Mouse (Mus musculus): ENCODE results near the gene Pde11a. TPM values are rescaled to one million over a fixed set of nuclear protein-coding genes. Genes with fewer than 3 reads are reported as not detected.

Gene Pde11a
- 0.12 TPM in 1 of 2 replicates, not detected in the other for total RNA-seq (2017)

- no peak for ATAC-seq (ENCODE audit: extremely low read depth, insufficient number of reproducible peaks, low FRiP score, poor library complexity, severe bottlenecking)
Observed at GRCm38 (mm10) chr2:76338215-76339156, at the start of gene Pde11a. Pde11a (minus strand) TSS chr2:76338774.

- no peak for ATAC-seq (ENCODE audit: extremely low read depth, insufficient number of reproducible peaks, low FRiP score, poor library complexity, severe bottlenecking)
Observed at GRCm38 (mm10) chr2:76386531-76386930, 48.0 kb upstream of the Pde11a start.

GRCm38 (mm10) chr2:76378646-76379045, 40.1 kb upstream of the Pde11a start:
- ATAC-seq (ENCODE audit: extremely low read depth, insufficient number of reproducible peaks, low FRiP score, poor library complexity, severe bottlenecking) = no peak

DNA sequence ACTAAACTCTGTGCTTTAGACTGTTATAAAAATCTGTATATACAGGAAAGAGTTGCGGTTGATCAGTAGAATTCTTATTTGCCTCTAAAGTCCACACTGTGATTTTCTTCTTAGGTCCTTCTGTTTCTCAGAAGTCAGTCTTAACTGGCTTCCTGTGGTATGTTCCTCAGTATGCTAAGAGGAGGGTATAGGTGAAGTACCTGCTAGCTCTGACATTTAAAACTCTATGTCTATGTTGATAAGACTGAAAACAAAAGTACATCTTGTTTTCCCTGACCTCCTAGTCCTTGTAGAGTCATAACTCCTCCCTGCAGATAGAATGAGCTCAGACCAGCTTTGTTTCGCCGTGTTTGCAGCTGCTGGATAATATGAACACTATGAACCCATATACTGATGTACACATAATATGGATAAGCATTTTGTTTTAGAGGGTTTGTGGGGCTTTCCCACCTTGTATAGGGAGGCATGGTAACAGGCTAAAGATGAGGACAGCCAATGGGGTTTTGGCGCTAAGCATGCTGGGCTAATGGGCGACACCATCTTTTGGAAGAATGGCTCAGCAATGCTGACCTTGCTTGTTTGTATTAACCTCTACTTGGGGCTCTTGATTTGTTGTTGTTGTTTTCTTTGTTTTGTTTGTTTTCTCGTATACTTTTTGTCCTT, 36.1 kb upstream of the Pde11a start:
- no peak for ATAC-seq (ENCODE audit: extremely low read depth, insufficient number of reproducible peaks, low FRiP score, poor library complexity, severe bottlenecking)

DNA sequence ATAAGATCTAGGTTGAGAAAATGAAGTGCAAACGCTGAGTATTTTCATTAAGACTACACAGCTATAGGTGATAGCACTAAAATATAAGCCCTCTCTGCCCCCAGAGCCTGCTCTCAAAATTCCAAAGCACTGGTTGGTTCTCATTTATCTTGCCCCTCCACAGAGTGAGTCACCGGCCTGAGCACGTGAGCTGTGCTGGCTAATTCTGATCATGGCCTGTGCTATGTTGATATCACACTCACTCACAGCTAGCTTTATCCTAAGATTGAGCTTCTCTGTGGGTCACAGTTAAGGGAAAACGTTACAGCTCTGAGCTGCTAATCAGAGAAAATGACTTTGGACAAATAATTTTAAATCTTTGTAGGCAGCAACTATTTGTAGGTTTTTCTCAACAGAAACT, 33.7 kb upstream of the Pde11a start:
- no peak for ATAC-seq (ENCODE audit: extremely low read depth, insufficient number of reproducible peaks, low FRiP score, poor library complexity, severe bottlenecking)

GRCm38 (mm10) chr2:76370656-76370922, 32.0 kb upstream of the Pde11a start:
- no peak for ATAC-seq (ENCODE audit: extremely low read depth, insufficient number of reproducible peaks, low FRiP score, poor library complexity, severe bottlenecking)

- peak; percentile 86 for ATAC-seq (ENCODE audit: extremely low read depth, insufficient number of reproducible peaks, low FRiP score, poor library complexity, severe bottlenecking)
Observed at GRCm38 (mm10) chr2:76369821-76370655, 31.5 kb upstream of the Pde11a start, which contains the start of gene Rbm45. Rbm45 (plus strand) TSS chr2:76369984.

DNA sequence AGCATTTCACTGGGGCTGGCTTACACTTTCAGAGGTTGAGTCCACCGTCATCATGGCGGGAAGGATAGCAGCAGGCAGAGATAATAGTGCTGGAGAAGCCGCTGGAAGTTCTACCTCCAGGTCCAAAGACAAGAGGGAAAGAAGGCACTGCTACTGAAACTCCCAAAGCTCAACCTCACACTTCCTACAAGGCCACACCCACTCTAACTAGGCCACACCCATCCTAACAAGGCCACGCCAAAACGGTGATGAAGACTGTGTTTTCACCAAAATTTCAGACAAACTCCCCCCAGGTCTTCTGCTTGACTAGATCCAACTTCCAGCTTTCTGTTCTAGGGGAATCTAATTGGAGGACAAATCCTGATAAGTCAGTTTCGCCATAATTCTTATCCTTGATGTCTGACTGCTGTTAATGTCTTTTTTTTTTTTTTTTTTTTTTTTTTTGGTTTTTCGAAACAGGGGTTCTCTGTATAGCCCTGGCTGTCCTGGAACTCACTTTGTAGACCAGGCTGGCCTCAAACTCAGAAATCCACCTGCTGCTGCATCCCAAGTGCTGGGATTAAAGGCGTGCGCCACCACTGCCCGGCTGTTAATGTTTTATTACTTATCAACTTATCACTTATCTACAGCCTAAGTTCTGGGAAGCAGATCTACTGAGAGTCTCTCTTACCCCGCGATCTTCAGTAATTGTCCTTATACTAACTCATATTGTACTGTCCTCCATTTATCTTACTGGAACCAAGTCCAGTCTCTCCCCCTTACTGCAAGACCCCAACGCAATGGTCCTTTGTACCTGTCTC, 30.5 kb upstream of the Pde11a start:
- no peak for ATAC-seq (ENCODE audit: extremely low read depth, insufficient number of reproducible peaks, low FRiP score, poor library complexity, severe bottlenecking)

GRCm38 (mm10) chr2:76367188-76367922, 28.8 kb upstream of the Pde11a start:
- ATAC-seq (ENCODE audit: extremely low read depth, insufficient number of reproducible peaks, low FRiP score, poor library complexity, severe bottlenecking) = peak; percentile 68

GRCm38 (mm10) chr2:76365811-76366210, 27.2 kb upstream of the Pde11a start:
- ATAC-seq (ENCODE audit: extremely low read depth, insufficient number of reproducible peaks, low FRiP score, poor library complexity, severe bottlenecking) = no peak

DNA sequence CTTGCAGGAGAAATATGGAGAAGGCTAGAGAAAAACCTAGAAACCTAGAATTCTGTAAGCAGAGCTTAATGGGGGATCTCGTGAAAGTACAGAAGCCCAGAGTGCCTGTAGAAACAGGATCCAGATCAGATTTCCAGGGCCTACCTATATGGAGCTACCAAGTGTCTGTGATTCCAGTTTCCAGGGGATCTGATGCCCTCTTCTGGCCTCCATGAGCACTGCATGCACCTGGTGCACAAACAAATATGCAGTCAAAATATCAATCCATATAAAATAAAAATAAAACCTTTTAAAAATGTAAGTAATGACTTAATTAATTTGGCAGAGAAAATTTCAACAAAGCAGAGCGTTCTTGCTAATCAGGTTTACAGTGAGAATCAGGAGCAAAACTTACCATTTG, 23.5 kb upstream of the Pde11a start:
- ATAC-seq (ENCODE audit: extremely low read depth, insufficient number of reproducible peaks, low FRiP score, poor library complexity, severe bottlenecking) = no peak

GRCm38 (mm10) chr2:76360226-76360625, 21.7 kb upstream of the Pde11a start, which contains the start of gene Cyct:
Cyct (minus strand) TSS chr2:76360450.
- no peak for ATAC-seq (ENCODE audit: extremely low read depth, insufficient number of reproducible peaks, low FRiP score, poor library complexity, severe bottlenecking)

DNA sequence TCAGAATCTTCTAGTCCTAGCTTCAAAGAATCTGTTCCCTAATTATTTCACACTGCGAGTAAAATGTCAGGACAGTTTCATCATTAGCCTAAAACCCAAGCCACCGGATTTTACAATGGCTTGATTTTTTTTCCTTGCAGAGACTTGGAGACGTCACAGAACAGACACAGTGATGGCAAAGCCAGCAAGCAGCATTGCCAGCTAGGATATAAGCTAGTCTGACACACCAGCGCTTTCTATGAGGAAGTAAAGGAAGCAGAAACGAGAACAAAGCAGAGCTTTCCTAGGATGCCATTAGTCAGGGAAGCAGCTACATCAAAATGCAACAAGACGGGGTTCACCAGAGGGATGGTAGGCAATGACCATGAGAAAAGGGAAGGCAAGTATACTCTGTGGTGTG, 9.3 kb upstream of the Pde11a start:
- no peak for ATAC-seq (ENCODE audit: extremely low read depth, insufficient number of reproducible peaks, low FRiP score, poor library complexity, severe bottlenecking)

GRCm38 (mm10) chr2:76342146-76342545, 3.6 kb upstream of the Pde11a start:
- ATAC-seq (ENCODE audit: extremely low read depth, insufficient number of reproducible peaks, low FRiP score, poor library complexity, severe bottlenecking) = no peak

GRCm38 (mm10) chr2:76334596-76334995, 4.0 kb downstream of the Pde11a start:
- no peak for ATAC-seq (ENCODE audit: extremely low read depth, insufficient number of reproducible peaks, low FRiP score, poor library complexity, severe bottlenecking)

GRCm38 (mm10) chr2:76332161-76332805, 6.3 kb downstream of the Pde11a start:
- ATAC-seq (ENCODE audit: extremely low read depth, insufficient number of reproducible peaks, low FRiP score, poor library complexity, severe bottlenecking) = no peak

- ATAC-seq (ENCODE audit: extremely low read depth, insufficient number of reproducible peaks, low FRiP score, poor library complexity, severe bottlenecking) = no peak
Observed at GRCm38 (mm10) chr2:76330081-76330480, 8.5 kb downstream of the Pde11a start.

DNA sequence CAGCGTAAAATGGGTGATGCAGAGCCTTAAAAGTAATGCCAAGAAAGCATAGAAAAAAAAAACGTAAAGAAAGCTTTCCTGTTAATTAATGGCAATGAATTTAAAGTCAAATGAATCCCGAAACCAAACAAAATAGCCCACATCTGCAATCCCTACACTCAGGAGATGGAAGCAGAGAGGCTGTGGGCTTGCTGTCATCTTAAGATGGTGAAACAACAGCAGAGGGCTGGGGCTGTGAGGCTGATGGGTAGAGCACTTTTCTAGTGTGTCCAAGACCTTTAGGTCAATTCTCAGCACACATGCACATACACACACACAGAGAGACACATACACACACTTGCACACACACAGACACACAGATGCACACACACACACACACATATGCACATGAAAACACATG, 12.4 kb downstream of the Pde11a start:
- ATAC-seq (ENCODE audit: extremely low read depth, insufficient number of reproducible peaks, low FRiP score, poor library complexity, severe bottlenecking) = no peak

Data from neutrophil, adult 5-6 weeks (primary cell).